Mouse (Mus musculus): ENCODE results near the gene Mapk13. TPM values are rescaled to one million over a fixed set of nuclear protein-coding genes. Genes with fewer than 3 reads are reported as not detected.
A peak's percentile ranks its signal among the peaks of the same experiment; 100 is the strongest.

Mapk13 gene
- polyA plus RNA-seq, 1 experiment from 2014 or later = 10.5 TPM

DNA sequence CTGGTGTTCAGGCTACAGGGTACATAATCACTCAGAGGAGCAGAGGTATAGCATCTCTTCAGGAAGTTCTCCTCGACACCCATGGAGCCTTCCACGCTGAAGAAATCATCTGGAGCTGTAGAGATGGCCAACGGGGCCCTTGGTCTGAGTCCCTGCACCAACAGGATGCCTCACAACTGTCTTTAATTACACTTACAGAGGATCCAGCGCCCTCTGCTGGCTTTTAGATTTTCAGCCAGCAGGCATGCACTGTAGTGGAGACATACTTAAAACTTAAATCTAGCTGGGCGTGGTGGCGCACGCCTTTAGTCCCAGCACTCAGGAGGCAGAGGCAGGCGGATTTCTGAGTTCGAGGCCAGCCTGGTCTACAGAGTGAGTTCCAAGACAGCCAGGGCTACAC, 25.2 kb upstream of the Mapk13 start:
- H3K4me2 ChIP-seq (ENCODE audit: low read depth, low read length) = no peak overlapping the region
- H3K9me3 ChIP-seq (replicated peaks; ENCODE audit: control insufficient read depth, low read length) = no peaks in the 10 kb centered on the region
- H3K27me3 ChIP-seq (ENCODE audit: control insufficient read depth, insufficient read depth, low read depth, low read length) = no peaks in the 10 kb centered on the region
- no peaks in the 10 kb centered on the region for H3K4me1 ChIP-seq (ENCODE audit: control insufficient read depth, low read depth, low read length)
- WGBS (ENCODE audit: insufficient replicate concordance) = 76% methylated on average over 9 of the region's 9 CpGs
- no peak overlapping the region for H3K4me3 ChIP-seq (ENCODE audit: low read depth, low read length)
- peaks cover 55% of the 10 kb centered on the region for H3K36me3 ChIP-seq (ENCODE audit: control insufficient read depth, insufficient read depth)
- ATAC-seq (ENCODE audit: low read depth) = no peak
- no peak overlapping the region for H3K27ac ChIP-seq (ENCODE audit: low read length)
- no peak overlapping the region for H3K9ac ChIP-seq (ENCODE audit: low read depth, low read length)

DNA sequence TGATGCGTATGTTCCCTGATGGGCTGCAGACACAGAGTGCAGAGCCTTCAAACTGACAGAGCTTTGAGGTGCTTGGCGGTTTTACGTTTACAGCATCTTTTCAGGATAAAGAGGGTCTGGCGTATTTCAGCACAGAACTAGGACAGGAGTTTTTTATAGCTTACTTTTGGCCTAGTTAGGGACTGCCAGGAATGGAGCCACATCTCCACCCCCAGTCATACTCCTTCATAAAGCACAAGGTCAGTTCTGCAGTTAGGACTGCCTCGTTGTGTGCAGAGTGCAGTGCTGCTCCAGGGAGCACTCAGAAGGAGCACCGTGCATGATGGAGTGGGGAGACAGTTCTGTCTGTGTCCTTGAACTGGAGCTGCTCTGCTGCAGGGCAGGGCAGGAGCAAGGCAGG, 23.3 kb upstream of the Mapk13 start:
- H3K36me3 ChIP-seq (ENCODE audit: control insufficient read depth, insufficient read depth) = peaks cover 52% of the 10 kb centered on the region
- ATAC-seq (ENCODE audit: low read depth) = no peak
- no peak overlapping the region for H3K4me3 ChIP-seq (ENCODE audit: low read depth, low read length)
- no peaks in the 10 kb centered on the region for H3K27me3 ChIP-seq (ENCODE audit: control insufficient read depth, insufficient read depth, low read depth, low read length)
- no peak overlapping the region for H3K4me2 ChIP-seq (ENCODE audit: low read depth, low read length)
- 84% methylated on average over 6 of the region's 6 CpGs for WGBS (ENCODE audit: insufficient replicate concordance)
- no peak overlapping the region for H3K9ac ChIP-seq (ENCODE audit: low read depth, low read length)
- no peaks in the 10 kb centered on the region for H3K4me1 ChIP-seq (ENCODE audit: control insufficient read depth, low read depth, low read length)
- H3K27ac ChIP-seq (ENCODE audit: low read length) = no peak overlapping the region
- no peaks in the 10 kb centered on the region for H3K9me3 ChIP-seq (replicated peaks; ENCODE audit: control insufficient read depth, low read length)

DNA sequence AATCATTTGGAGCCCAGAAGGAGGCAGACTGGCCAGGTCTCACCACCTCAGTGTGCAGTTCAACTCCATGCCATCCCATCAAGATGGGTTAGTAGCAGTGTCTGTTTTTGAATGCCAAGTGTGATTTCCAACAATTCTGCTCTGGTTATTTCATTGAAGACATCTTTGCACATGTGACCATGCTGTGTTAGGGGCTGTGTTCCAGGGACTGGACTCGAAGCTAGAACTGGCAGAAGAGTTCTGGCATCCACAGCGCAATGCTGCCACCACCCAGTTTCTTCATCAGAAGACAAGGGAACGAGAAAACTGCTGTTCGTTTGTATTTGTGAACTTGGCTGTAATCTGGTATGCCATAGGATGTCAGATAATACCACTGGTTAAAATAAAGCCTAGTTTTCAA, 21.1 kb upstream of the Mapk13 start:
- no peaks in the 10 kb centered on the region for H3K9me3 ChIP-seq (replicated peaks; ENCODE audit: control insufficient read depth, low read length)
- no peak for ATAC-seq (ENCODE audit: low read depth)
- no peak overlapping the region for H3K4me2 ChIP-seq (ENCODE audit: low read depth, low read length)
- no peaks in the 10 kb centered on the region for H3K4me1 ChIP-seq (ENCODE audit: control insufficient read depth, low read depth, low read length)
- H3K27ac ChIP-seq (ENCODE audit: low read length) = no peak overlapping the region
- peaks cover 38% of the 10 kb centered on the region for H3K36me3 ChIP-seq (ENCODE audit: control insufficient read depth, insufficient read depth)
- H3K9ac ChIP-seq (ENCODE audit: low read depth, low read length) = no peak overlapping the region
- no peaks in the 10 kb centered on the region for H3K27me3 ChIP-seq (ENCODE audit: control insufficient read depth, insufficient read depth, low read depth, low read length)
- no peak overlapping the region for H3K4me3 ChIP-seq (ENCODE audit: low read depth, low read length)
- WGBS (ENCODE audit: insufficient replicate concordance) = 71% methylated on average over 4 of the region's 4 CpGs

DNA sequence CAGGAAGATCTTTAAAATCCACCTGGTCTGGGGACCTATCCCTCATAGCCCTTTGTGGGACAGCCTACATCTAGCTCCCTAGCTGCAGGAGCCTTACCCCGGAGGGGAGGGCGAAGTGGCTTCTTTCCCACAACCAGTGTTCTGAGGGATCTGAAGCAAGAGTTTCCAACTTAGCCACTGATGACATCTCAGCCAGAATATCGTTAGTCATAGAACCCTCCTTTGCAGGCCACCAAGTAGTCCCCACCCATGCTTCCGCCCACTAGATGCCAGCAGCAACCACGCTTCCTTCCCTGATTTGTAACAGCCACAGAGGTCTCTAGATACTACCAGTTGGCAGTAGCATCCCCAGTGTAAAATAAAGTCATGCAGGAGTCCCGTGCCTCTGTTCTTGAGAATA, 18.5 kb upstream of the Mapk13 start:
- Histone ChIP-seq H3K4me2 (ENCODE audit: low read depth, low read length) (no peak overlapping the region), H3K27me3 (ENCODE audit: control insufficient read depth, insufficient read depth, low read depth, low read length) (no peaks in the 10 kb centered on the region), H3K9ac (ENCODE audit: low read depth, low read length) (no peak overlapping the region), H3K4me3 (ENCODE audit: low read depth, low read length) (no peak overlapping the region), H3K36me3 (ENCODE audit: control insufficient read depth, insufficient read depth) (peaks cover 16% of the 10 kb centered on the region), H3K27ac (ENCODE audit: low read length) (no peak overlapping the region), H3K9me3 (replicated peaks; ENCODE audit: control insufficient read depth, low read length) (no peaks in the 10 kb centered on the region), H3K4me1 (ENCODE audit: control insufficient read depth, low read depth, low read length) (no peaks in the 10 kb centered on the region; the same call in 1 of the 2 replicates)
- WGBS (ENCODE audit: insufficient replicate concordance) = 12% methylated on average over 6 of the region's 6 CpGs
- no peak for ATAC-seq (ENCODE audit: low read depth)

DNA sequence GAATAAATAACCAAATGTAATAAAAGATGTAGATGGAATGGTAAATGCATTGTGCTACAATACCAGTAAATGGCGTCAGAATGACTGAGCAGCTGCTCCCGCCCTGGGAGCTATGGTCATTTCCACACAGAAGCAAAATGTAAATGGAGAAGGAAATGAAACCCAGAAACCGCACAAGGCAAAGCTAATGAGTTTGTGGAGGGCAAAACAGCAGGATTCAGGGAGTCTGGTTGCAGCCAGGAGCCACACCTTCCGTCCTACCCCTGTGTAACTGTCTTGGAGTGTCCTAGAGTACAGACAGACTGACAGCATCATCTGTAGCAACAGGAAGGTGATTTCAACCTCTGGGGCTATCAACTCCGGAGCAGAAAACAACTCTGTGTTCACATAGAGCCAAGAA, 12.7 kb upstream of the Mapk13 start:
- Histone ChIP-seq H3K27ac (ENCODE audit: low read length) (no peak overlapping the region), H3K9me3 (replicated peaks; ENCODE audit: control insufficient read depth, low read length) (no peaks in the 10 kb centered on the region), H3K36me3 (ENCODE audit: control insufficient read depth, insufficient read depth) (no peaks in the 10 kb centered on the region), H3K4me1 (ENCODE audit: control insufficient read depth, low read depth, low read length) (no peaks in the 10 kb centered on the region; the same call in 1 of the 2 replicates), H3K4me3 (ENCODE audit: low read depth, low read length) (no peak overlapping the region), H3K9ac (ENCODE audit: low read depth, low read length) (no peak overlapping the region), H3K27me3 (ENCODE audit: control insufficient read depth, insufficient read depth, low read depth, low read length) (no peaks in the 10 kb centered on the region), H3K4me2 (ENCODE audit: low read depth, low read length) (no peak overlapping the region)
- WGBS (ENCODE audit: insufficient replicate concordance) = 41% methylated on average over 5 of the region's 5 CpGs
- no peak for ATAC-seq (ENCODE audit: low read depth)

DNA sequence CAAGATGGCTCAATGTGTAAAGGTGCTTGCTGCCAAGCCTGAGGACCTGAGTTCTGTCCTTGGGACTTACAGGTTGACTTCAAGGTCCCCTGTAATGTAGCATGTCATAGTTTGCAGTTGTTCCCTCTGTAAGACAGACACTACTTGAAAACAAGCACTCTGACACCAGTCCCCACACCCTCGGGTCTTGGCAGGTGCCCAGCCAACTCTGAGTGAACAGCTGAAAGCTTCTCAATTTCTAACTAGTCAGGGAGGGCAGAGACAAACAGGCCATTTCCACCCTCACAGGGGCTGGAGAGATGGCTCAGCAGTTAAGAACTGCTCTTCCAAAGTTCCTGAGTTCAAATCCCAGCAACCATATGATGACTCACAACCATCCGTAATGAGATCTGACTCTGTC, 11.6 kb upstream of the Mapk13 start:
- Histone ChIP-seq H3K27ac (ENCODE audit: low read length) (no peak overlapping the region), H3K4me3 (ENCODE audit: low read depth, low read length) (no peak overlapping the region), H3K27me3 (ENCODE audit: control insufficient read depth, insufficient read depth, low read depth, low read length) (no peaks in the 10 kb centered on the region), H3K9me3 (replicated peaks; ENCODE audit: control insufficient read depth, low read length) (no peaks in the 10 kb centered on the region), H3K36me3 (ENCODE audit: control insufficient read depth, insufficient read depth) (no peaks in the 10 kb centered on the region), H3K4me1 (ENCODE audit: control insufficient read depth, low read depth, low read length) (no peaks in the 10 kb centered on the region; the same call in 1 of the 2 replicates), H3K9ac (ENCODE audit: low read depth, low read length) (no peak overlapping the region), H3K4me2 (ENCODE audit: low read depth, low read length) (no peak overlapping the region)
- WGBS (ENCODE audit: insufficient replicate concordance) = 48% methylated on average over 2 of the region's 2 CpGs
- ATAC-seq (ENCODE audit: low read depth) = no peak

DNA sequence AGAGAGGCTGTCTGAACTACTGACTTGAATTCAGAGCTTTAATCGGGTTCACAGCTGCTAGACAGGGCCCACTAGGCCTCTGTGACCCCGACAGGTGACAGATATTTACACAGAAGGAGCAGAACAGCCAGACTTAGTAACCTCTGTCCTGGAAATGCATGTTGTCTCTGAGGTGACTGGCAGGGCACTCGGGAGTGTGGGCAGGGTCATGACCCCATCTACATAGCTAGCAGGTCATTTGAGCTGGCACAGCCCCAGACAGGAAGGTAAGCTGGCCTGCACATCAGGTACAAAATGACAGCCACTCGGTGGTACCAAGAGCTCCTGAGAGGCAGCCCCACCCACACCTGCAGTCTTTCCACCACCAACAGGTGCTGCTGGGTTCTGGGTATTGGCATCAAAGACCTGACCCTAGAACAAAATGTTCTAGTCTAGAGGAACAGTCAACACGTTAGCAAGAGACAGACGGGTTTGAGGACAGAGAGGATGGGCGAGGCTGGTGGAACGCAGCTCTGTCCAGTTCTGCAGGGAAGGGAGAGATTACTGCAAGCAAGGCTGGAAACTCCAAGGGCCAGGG, 8.3 kb upstream of the Mapk13 start:
- Histone ChIP-seq H3K4me2 (ENCODE audit: low read depth, low read length) (no peak overlapping the region), H3K27ac (ENCODE audit: low read length) (no peak overlapping the region), H3K36me3 (ENCODE audit: control insufficient read depth, insufficient read depth) (no peaks in the 10 kb centered on the region), H3K27me3 (ENCODE audit: control insufficient read depth, insufficient read depth, low read depth, low read length) (no peaks in the 10 kb centered on the region), H3K9ac (ENCODE audit: low read depth, low read length) (no peak overlapping the region), H3K4me1 (ENCODE audit: control insufficient read depth, low read depth, low read length) (no peaks in the 10 kb centered on the region; the same call in 1 of the 2 replicates), H3K9me3 (replicated peaks; ENCODE audit: control insufficient read depth, low read length) (no peaks in the 10 kb centered on the region), H3K4me3 (ENCODE audit: low read depth, low read length) (no peak overlapping the region)
- peak; percentile 84 for ATAC-seq (ENCODE audit: low read depth)
- 45% methylated on average over 8 of the region's 8 CpGs for WGBS (ENCODE audit: insufficient replicate concordance)

DNA sequence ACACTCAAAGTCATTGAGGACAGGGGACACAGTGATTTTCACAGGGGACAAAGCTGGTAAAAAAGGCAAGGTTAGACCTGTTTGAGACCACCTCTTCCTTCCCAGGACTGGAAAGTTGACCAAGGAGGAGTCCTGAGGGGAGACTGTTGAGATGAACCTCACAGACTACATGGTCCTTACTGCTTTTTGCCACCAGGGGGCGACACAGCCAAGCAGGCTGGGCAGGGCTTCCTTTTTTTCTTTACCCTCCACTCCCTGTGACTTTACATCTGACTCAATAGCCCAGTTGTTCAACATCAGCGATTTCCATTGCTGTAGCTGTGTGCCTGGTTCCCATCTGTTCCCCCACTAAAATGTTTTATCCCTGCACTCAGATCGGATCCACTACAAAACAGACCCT, 7.2 kb upstream of the Mapk13 start:
- 4% methylated on average over 3 of the region's 3 CpGs for WGBS (ENCODE audit: insufficient replicate concordance)
- Histone ChIP-seq H3K4me3 (ENCODE audit: low read depth, low read length) (no peak overlapping the region), H3K4me1 (ENCODE audit: control insufficient read depth, low read depth, low read length) (no peaks in the 10 kb centered on the region; the same call in 1 of the 2 replicates), H3K36me3 (ENCODE audit: control insufficient read depth, insufficient read depth) (no peaks in the 10 kb centered on the region), H3K27ac (ENCODE audit: low read length) (no peak overlapping the region), H3K9me3 (replicated peaks; ENCODE audit: control insufficient read depth, low read length) (no peaks in the 10 kb centered on the region), H3K27me3 (ENCODE audit: control insufficient read depth, insufficient read depth, low read depth, low read length) (no peaks in the 10 kb centered on the region), H3K9ac (ENCODE audit: low read depth, low read length) (no peak overlapping the region), H3K4me2 (ENCODE audit: low read depth, low read length) (no peak overlapping the region)
- 0 out of 2 replicates have a peak, but pooled peaks have one; percentile 39 for ATAC-seq (ENCODE audit: low read depth)

DNA sequence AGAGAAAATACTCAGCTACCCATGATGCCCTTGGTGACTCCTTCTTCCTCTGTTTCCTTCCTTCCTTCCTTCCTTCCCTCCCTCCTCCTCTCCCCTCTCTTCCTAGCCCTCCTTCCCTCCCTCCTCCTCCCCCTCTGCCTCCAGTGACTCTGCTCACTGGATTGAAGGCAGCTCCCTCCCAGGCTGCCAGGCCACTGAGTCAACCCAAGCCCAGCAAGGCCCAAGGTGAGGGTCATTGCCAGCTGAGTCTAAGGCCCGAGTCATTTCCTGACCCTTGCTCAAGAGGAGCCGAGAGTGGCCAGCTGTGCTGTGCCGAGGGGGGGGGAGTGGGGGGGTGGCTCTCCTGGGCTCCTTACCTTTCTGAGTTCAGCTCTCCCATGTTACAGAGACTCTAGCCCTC, 2.9 kb upstream of the Mapk13 start:
- Histone ChIP-seq H3K4me1 (ENCODE audit: control insufficient read depth, low read depth, low read length) (peaks cover 6% of the 10 kb centered on the region; the same call in 1 of the 2 replicates), H3K9ac (ENCODE audit: low read depth, low read length) (no peak overlapping the region), H3K4me2 (ENCODE audit: low read depth, low read length) (no peak overlapping the region), H3K27ac (ENCODE audit: low read length) (no peak overlapping the region), H3K9me3 (replicated peaks; ENCODE audit: control insufficient read depth, low read length) (no peaks in the 10 kb centered on the region), H3K36me3 (ENCODE audit: control insufficient read depth, insufficient read depth) (no peaks in the 10 kb centered on the region), H3K4me3 (ENCODE audit: low read depth, low read length) (no peak overlapping the region), H3K27me3 (ENCODE audit: control insufficient read depth, insufficient read depth, low read depth, low read length) (peaks cover 36% of the 10 kb centered on the region)
- no peak for ATAC-seq (ENCODE audit: low read depth)
- 26% methylated on average over 3 of the region's 3 CpGs for WGBS (ENCODE audit: insufficient replicate concordance)

Data from liver, embryonic 16.5 days (tissue).